Mouse (Mus musculus) hindbrain, embryonic 16.5 days (tissue): Measurements from ENCODE around the gene Olfr1274-ps. TPM values are rescaled to one million over a fixed set of nuclear protein-coding genes. Genes with fewer than 3 reads are reported as not detected.
"Not testable (repeated sequence)": the region's sequence is repeated elsewhere in the genome, so short reads cannot be mapped to it uniquely, and the experiment has no call there.

Experiments used
- ATAC-seq: fragments of 200-750 bp; cut with Nextera tagmentation; 2 replicates; pipeline ENCODE4 v1.8.0; 2017; ENCODE audit warnings: moderate TSS enrichment, moderate library complexity
- H3K27ac ChIP-seq: fragments of 300-500 bp; sonication (generic); 2 replicates; pipeline ENCODE4 v1.5.1; 2014; ENCODE audit warnings: low read depth, mild to moderate bottlenecking, control low read depth, low read length, moderate library complexity
- H3K27me3 ChIP-seq: fragments of 300-500 bp; sonication (generic); replicated peaks from 2 replicates; pipeline ENCODE4 v1.6.1; 2014; ENCODE audit warnings: low read length; ENCODE audit not compliant: control insufficient read depth, insufficient read depth
- H3K36me3 ChIP-seq: fragments of 300-500 bp; sonication (generic); 2 replicates; pipeline ENCODE4 v1.6.1; 2014; ENCODE audit warnings: mild to moderate bottlenecking, low read length, moderate library complexity, mixed read lengths; ENCODE audit not compliant: control insufficient read depth, insufficient read depth
- H3K4me1 ChIP-seq: fragments of 300-500 bp; sonication (generic); 2 replicates; pipeline ENCODE4 v1.6.1; 2014; ENCODE audit warnings: low read depth, low read length; ENCODE audit not compliant: control insufficient read depth, insufficient read depth
- H3K4me2 ChIP-seq: fragments of 300-500 bp; sonication (generic); 2 replicates; pipeline ENCODE4 v1.6.1; 2014; ENCODE audit warnings: mild to moderate bottlenecking, low read length, control low read depth, moderate library complexity
- H3K4me3 ChIP-seq: fragments of 300-500 bp; sonication (generic); 2 replicates; pipeline ENCODE4 v1.5.1; 2014; ENCODE audit warnings: mild to moderate bottlenecking, low read length, control low read depth, moderate library complexity
- H3K9ac ChIP-seq: fragments of 300-500 bp; sonication (generic); 2 replicates; pipeline ENCODE4 v1.6.1; 2014; ENCODE audit warnings: low read depth, mild to moderate bottlenecking, control low read depth, low read length, moderate library complexity
- H3K9me3 ChIP-seq: fragments of 300-500 bp; sonication (generic); 2 replicates; pipeline ENCODE4 v1.6.1; 2014; ENCODE audit warnings: mild to moderate bottlenecking, low read length, moderate library complexity; ENCODE audit not compliant: control insufficient read depth
- WGBS: fragments of 180-500 bp; shearing (Covaris S2); extraction: QIAGEN DNeasy Blood & Tissue Kit; methylation state at CpG from one replicate; pipeline ENCODE4 v1.1.7; 2014; 5-methylcytosine and 5-hydroxymethylcytosine counted together
- polyA plus RNA-seq: library from polyadenylated mRNA; unstranded; fragments of >200 nt; fragmentation: Nextera tagmentation; extraction: Ambion mirVana; gene quantifications from 2 replicates; pipeline ENCODE4 v1.2.1, GENCODE M21; 2015

Gene Olfr1274-ps
- polyA plus RNA-seq, result not detected in 2 replicates

DNA sequence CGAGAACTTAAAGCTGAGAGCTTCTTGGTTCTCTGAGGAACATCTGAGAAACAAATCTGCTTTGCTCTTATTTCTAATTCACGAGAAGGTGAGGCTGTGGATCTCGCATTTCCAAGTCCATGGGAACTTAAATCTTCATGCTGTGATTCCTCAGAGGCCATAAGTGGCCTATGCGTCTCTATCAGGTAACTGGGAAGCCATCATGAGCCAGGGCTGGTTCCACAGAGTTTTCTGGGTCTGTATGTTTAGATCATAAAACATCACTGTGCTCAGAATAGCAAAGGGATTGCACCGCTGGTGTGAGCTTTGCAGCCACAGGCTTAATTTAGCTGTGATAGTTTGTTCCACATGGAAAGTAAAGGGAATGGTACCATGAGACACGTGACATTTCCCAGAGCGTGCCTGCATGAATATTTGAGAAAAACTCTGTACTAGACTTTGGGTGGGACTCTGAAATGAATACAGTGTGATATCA is at the start of gene Olfr1274-ps:
Gene Olfr1274-ps, plus strand, starts transcription at position 51 of the 475 bp plus-strand sequence.
- H3K36me3 ChIP-seq, H3K27ac ChIP-seq, H3K4me2 ChIP-seq, H3K4me3 ChIP-seq, H3K27me3 ChIP-seq, ATAC-seq, H3K9me3 ChIP-seq, H3K9ac ChIP-seq, H3K4me1 ChIP-seq: not testable (repeated sequence)
- WGBS, result 85% methylated on average over 5 of the region's 7 CpGs

DNA sequence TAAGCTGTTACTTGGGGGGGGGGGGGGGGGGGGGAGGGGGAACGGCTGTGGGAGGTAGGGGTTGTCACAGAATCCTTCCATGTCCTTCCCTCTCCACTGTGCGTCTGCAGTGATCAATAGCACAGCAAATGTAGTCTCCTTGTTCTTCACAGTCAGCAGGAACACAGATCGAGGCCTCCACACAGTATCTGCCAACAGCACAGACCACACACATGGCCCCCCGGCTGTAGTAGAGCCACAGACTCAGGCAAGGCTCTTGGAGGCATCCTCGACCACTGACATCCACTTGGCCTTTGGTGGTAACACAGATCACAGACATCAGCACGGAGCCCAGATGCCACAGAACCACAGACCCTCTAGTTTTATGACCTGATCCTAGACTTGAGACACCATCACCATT is 47.4 kb upstream of the Olfr1274-ps start:
- ATAC-seq, result peak; percentile 54; the same call in 1 of the 2 replicates
- H3K4me3 ChIP-seq, H3K9ac ChIP-seq, H3K27ac ChIP-seq, H3K9me3 ChIP-seq, H3K27me3 ChIP-seq, H3K4me1 ChIP-seq, H3K36me3 ChIP-seq, H3K4me2 ChIP-seq: not testable (repeated sequence)
- no CpG with 5 or more reads among the region's 6 CpGs for WGBS

DNA sequence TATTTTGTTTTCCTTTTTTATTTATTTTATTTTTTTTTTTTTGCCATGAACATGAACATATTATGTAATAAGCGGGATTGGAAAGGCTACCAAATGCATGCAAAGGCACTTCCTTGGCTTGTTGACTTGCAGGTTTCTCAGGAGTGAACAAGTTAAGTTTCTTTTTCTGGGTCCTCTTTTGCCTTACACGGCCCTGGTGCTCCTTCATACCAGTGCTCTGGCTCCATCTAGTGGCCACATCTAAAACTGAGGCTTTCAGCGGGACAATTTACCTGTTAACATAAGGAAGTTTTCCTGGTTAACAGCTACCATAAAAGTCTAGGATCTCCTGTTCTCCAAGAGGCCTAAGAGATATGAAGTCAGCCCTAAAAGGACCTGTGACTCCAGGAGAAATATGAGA is 46.9 kb upstream of the Olfr1274-ps start:
- H3K4me3 ChIP-seq, H3K4me2 ChIP-seq, H3K36me3 ChIP-seq, H3K9ac ChIP-seq, H3K4me1 ChIP-seq, H3K9me3 ChIP-seq, H3K27ac ChIP-seq, H3K27me3 ChIP-seq: not testable (repeated sequence)
- peak; percentile 64; the same call in 1 of the 2 replicates for ATAC-seq
- whole genome bisulfite sequencing, result no CpG with 5 or more reads among the region's 3 CpGs

DNA sequence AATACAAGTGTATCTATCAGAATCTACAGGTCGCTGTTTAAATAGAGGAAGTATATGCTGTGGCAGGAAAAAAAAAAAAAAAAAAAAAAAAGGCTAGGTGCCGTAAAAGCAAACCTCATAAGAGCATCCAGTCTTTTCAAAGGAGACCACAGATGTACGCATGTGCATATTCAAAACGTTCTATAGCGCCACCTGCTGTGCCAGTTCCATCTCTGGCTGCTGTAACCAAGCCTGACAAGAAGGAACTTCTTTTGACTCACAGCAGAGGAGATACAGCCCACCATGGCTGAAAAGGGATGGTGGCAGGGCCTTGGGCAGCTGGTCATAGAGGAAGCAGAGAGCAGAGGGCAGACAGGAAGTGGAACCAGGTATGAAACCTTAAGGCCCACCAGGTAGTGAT is 39.3 kb upstream of the Olfr1274-ps start:
- H3K27me3 ChIP-seq, H3K27ac ChIP-seq, ATAC-seq, H3K9me3 ChIP-seq, H3K4me2 ChIP-seq, H3K4me3 ChIP-seq, H3K4me1 ChIP-seq, H3K9ac ChIP-seq, H3K36me3 ChIP-seq: not testable (repeated sequence)
- no CpG with 5 or more reads among the region's 5 CpGs for WGBS

DNA sequence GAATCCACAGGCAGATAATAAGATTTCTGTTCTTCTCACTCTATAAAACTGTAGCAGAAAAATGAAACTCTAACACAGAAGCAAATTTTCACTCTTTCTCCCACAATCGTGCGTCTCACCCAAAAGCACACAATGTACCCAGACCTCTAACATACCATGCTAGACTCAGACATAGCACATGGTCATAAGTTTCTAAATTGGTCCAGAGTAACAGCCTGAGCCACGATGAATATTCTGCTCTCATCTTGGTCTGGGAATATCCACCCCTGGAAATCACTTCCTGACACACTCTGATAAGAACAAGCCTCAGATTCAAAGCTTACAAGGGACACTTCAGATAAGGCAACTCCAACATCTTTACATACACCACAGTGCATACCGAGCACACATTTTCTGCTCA is 38.3 kb upstream of the Olfr1274-ps start:
- H3K4me2 ChIP-seq, H3K4me1 ChIP-seq, H3K27me3 ChIP-seq, ATAC-seq, H3K9ac ChIP-seq, H3K27ac ChIP-seq, H3K9me3 ChIP-seq, H3K4me3 ChIP-seq, H3K36me3 ChIP-seq: not testable (repeated sequence)
- no CpG with 5 or more reads among the region's 4 CpGs for WGBS

DNA sequence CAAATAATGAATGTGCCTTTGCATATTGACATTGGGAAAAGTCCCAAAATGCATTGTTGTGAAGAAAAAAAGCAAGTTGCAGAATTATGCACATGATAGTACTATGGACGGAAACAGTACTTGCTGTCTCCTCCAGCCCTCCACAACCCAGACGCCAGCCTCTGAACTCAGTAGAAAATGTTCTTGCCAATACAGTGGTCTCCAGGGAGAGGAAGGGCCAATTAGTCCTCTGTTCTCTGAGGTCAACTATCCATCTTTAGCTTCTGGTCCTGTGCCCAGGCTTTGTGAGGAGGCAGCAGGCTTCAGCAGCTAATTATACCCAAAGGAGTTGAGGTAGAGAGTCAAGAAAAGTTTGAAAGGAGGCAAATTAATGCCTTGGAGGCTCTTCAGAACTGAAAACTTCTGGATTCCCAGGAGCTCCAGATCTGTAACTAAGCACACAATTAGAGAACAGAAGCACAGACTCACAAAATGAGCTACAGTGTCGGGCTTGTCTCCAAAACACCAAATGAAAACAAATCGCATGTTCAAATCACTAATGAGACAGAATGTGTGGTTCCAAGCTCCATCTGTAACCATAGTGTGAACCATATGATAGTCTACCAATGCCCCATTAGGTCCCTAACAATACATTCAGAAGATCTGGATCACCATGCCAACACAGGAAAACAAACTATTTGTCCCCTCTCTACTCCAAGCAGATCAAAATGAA is 15.8 kb downstream of the Olfr1274-ps start:
- not testable (repeated sequence) for H3K9ac ChIP-seq, H3K9me3 ChIP-seq, H3K27me3 ChIP-seq, H3K4me2 ChIP-seq, H3K27ac ChIP-seq, H3K4me3 ChIP-seq, H3K4me1 ChIP-seq, H3K36me3 ChIP-seq
- peak; percentile 63 for ATAC-seq
- WGBS, result 68% methylated on average over 4 of the region's 4 CpGs

DNA sequence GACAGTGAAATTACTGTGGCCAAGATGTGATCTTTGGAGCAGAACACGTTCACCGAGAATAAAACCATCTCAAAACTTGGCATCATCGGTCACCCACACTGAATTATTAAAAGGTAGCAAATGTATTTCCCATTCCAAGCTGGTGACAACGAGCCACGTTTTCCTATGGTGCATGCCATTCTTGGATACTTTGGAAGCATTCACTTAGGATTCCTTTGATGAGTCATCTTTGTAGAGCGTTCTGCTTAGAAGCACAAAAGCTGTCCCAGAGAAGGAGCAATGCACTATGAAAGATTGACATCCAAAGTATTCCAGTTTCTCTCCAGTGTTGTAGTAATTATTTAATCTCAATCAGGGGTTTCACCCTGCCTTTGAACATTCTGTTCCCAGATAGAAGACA is 23.8 kb downstream of the Olfr1274-ps start:
- H3K4me3 ChIP-seq, H3K27ac ChIP-seq, H3K27me3 ChIP-seq, H3K36me3 ChIP-seq, H3K9ac ChIP-seq, H3K4me1 ChIP-seq, H3K9me3 ChIP-seq, ATAC-seq, H3K4me2 ChIP-seq: not testable (repeated sequence)
- 80% methylated on average over 6 of the region's 6 CpGs for WGBS

DNA sequence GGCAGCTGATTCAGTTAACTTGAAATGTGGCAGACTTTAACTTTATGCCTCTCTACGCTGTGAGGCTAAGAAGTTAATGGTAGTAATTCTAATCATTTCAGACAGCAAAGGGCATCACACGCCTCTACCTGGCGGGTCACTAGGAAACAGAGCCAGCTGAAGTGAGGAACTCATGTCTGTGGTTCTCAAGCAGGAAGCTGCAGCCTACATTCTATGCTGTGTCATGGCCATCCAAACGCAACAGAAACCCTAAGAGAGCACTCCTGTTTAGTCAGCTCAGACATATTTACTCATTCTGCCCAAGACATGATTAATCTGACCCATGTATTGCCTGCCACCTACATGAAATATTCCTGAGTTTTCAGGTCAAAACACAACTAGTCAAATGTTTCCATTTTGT is 26.5 kb downstream of the Olfr1274-ps start:
- not testable (repeated sequence) for H3K4me3 ChIP-seq, H3K27ac ChIP-seq, H3K27me3 ChIP-seq, H3K4me1 ChIP-seq, ATAC-seq, H3K9ac ChIP-seq, H3K4me2 ChIP-seq, H3K36me3 ChIP-seq, H3K9me3 ChIP-seq
- WGBS, result no CpG with 5 or more reads among the region's 4 CpGs

DNA sequence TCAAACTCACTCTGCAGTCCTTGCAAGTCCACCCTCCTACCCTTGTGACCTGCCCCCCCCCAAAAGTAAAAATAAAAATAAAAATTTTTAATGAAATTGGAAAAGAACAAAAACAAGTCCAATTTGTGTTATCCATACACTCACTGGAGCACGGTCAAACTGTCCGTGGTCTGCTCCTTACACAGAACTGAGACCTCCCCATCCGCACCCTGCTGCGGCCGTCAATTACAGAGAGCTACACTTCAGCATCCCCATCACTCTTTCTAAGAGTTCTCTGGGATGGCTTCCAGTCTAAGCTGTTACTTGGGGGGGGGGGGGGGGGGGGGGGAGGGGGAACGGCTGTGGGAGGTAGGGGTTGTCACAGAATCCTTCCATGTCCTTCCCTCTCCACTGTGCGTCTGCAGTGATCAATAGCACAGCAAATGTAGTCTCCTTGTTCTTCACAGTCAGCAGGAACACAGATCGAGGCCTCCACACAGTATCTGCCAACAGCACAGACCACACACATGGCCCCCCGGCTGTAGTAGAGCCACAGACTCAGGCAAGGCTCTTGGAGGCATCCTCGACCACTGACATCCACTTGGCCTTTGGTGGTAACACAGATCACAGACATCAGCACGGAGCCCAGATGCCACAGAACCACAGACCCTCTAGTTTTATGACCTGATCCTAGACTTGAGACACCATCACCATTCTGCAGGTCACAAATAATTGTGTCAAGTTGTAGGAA is 30.7 kb downstream of the Olfr1274-ps start:
- H3K36me3 ChIP-seq, H3K4me2 ChIP-seq, H3K27me3 ChIP-seq, H3K4me1 ChIP-seq, H3K9me3 ChIP-seq, H3K27ac ChIP-seq, H3K4me3 ChIP-seq, H3K9ac ChIP-seq: not testable (repeated sequence)
- ATAC-seq, result peak; percentile 50; the same call in 1 of the 2 replicates
- no CpG with 5 or more reads among the region's 11 CpGs for WGBS
